Mouse (Mus musculus) liver, postnatal 0 days (tissue): ENCODE data around the gene Ccl5. TPM values are rescaled to one million over a fixed set of nuclear protein-coding genes. Genes with fewer than 3 reads are reported as not detected.
"Not testable (repeated sequence)": the region's sequence is repeated elsewhere in the genome, so short reads cannot be mapped to it uniquely, and the experiment has no call there.

Experiments
- ATAC-seq: fragments of 200-750 bp; cut with Nextera tagmentation; 2 replicates; pipeline ENCODE4 v1.8.0; 2017; ENCODE audit warnings: mild to moderate bottlenecking, moderate library complexity
- DNase-seq: peaks from one replicate; pipeline ENCODE4 v3.0.0-alpha.2; 2016
- H3K27ac ChIP-seq: fragments of 300-500 bp; sonication (generic); 2 replicates; pipeline ENCODE4 v1.5.1; 2014; ENCODE audit warnings: antibody characterized with exemption, moderate library complexity, mild to moderate bottlenecking, low read depth
- H3K27me3 ChIP-seq: fragments of 300-500 bp; sonication (generic); 2 replicates; pipeline ENCODE4 v1.6.1; 2014; ENCODE audit warnings: low read length, control low read depth, mixed read lengths; ENCODE audit not compliant: insufficient read depth
- H3K36me3 ChIP-seq: fragments of 300-500 bp; sonication (generic); replicated peaks from 2 replicates; pipeline ENCODE4 v1.6.1; 2014; ENCODE audit warnings: mild to moderate bottlenecking, control low read depth, low read length, moderate library complexity, mixed read lengths; ENCODE audit not compliant: insufficient read depth
- H3K4me1 ChIP-seq: fragments of 300-500 bp; sonication (generic); 2 replicates; pipeline ENCODE4 v1.6.1; 2014; ENCODE audit warnings: antibody characterized with exemption, mild to moderate bottlenecking, control low read depth; ENCODE audit not compliant: insufficient read depth
- H3K4me2 ChIP-seq: fragments of 300-500 bp; sonication (generic); 2 replicates; pipeline ENCODE4 v1.6.1; 2014; ENCODE audit warnings: low read depth, mild to moderate bottlenecking, low read length, moderate library complexity, mixed read lengths
- H3K4me3 ChIP-seq: fragments of 300-500 bp; sonication (generic); 2 replicates; pipeline ENCODE4 v1.5.1; 2014; ENCODE audit warnings: low read depth, low read length
- H3K9ac ChIP-seq: fragments of 300-500 bp; sonication (generic); replicated peaks from 2 replicates; pipeline ENCODE4 v1.6.1; 2014; ENCODE audit warnings: mild to moderate bottlenecking, moderate library complexity
- H3K9me3 ChIP-seq: fragments of 300-500 bp; sonication (generic); 2 replicates; pipeline ENCODE4 v1.6.1; 2016; ENCODE audit warnings: mild to moderate bottlenecking, control low read depth, low read length, mixed read lengths
- CTCF ChIP-seq: sonication (generic); IDR thresholded peaks from 2 replicates; pipeline ENCODE4 v1.5.1; 2016; ENCODE audit warnings: antibody characterized with exemption, low read depth
- EP300 ChIP-seq: IDR thresholded peaks from 2 replicates; pipeline ENCODE4 v1.6.1; 2016; ENCODE audit warnings: antibody characterized with exemption, low read depth, mild to moderate bottlenecking
- WGBS: fragments of 180-500 bp; shearing (Covaris S2); extraction: QIAGEN DNeasy Blood & Tissue Kit; methylation state at CpG from one replicate; pipeline ENCODE4 v1.1.7; 2014; ENCODE audit not compliant: insufficient replicate concordance; 5-methylcytosine and 5-hydroxymethylcytosine counted together
- polyA plus RNA-seq: library from polyadenylated mRNA; unstranded; fragments of >200 nt; fragmentation: Nextera tagmentation; extraction: Ambion mirVana; gene quantifications from 2 replicates; pipeline ENCODE4 v1.2.1, GENCODE M21; 2015

Ccl5 gene
- polyA plus RNA-seq, 1 experiment from 2014 or later, result 12.7 TPM

DNA sequence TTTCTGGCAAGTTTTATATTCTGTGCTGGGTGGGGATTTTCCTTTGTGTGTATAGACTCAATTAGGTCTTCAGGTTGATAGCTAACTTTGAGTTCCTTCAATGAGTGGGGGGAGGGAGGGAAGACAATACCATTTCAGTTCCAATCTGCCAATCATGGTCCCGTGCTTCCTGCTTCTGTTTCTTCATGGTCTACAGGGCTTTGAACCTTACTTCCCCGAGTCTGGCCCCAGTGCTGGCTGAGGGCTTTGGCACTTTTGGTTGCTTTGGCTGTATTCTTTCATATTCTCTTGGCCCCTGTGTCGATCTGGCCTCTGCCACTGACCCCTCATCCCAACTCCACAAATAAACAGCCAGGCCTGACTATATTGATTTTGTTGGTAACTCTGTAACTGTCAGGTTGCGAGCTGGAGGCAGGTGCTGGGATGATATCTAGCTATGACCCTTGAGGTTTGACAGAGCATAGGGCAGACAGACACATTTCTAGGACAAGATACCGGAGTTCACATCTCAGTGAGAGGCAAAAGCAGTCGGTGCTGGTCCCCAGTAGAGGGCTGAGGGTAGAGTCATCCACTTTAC, 32.1 kb upstream of the Ccl5 start:
- WGBS, result 41% methylated on average over 6 of the region's 6 CpGs
- peak; percentile 39 for DNase-seq
- Histone ChIP-seq H3K36me3 (no peaks in the 10 kb centered on the region), H3K27ac (peak overlapping the region; percentile 76), H3K9me3 (no peaks in the 10 kb centered on the region), H3K4me2 (no peak overlapping the region), H3K27me3 (no peaks in the 10 kb centered on the region), H3K4me3 (no peak overlapping the region), H3K9ac (no peak overlapping the region), H3K4me1 (peaks cover 13% of the 10 kb centered on the region)
- ATAC-seq, result peak; percentile 92
- TF ChIP-seq EP300, result no peak
- TF ChIP-seq CTCF, result no peak

DNA sequence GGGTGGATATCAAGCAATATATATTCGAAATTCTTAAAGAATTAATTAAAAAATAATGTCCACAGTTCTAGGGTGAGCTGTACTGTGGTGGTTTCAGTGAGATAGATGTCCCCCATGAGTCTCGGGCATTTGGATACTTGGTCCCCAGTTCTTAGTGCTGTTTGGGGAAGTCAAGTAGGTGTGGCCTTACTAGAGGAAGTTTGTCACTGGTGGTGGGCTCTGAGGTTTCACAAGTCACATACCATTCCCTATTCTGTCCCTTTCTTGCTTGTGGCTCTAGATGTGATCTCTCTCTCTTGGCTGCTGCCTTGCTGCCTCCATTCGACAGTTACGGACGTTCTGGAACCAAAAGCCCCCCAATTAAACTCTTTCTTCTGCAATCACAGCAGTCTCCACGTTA, 30.1 kb upstream of the Ccl5 start:
- no peaks in the 10 kb centered on the region for H3K9me3 ChIP-seq
- ATAC-seq, result no peak

DNA sequence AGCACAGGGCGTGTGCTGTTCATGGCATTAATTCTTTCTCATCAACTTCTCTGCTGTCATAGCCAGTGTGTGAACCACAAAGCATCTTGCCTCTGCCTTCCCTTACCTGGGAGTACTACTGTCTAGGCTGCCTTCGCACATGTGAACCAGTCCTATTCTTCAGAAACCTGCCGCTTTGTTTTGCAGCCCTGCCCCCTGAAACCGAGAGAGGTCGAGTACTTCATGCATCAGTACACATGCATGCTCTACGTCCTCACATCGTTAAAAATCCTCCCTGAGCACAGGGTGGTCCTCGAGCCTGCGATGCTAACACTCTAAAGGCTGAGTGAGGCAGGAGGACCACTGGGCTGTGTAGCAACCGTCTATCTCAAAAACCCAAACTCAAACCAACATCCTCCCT, 26.8 kb upstream of the Ccl5 start:
- H3K9me3 ChIP-seq, result no peaks in the 10 kb centered on the region
- no peak overlapping the region for H3K4me3 ChIP-seq
- H3K4me1 ChIP-seq, result peaks cover 2% of the 10 kb centered on the region; the same call in 1 of the 2 replicates
- H3K27me3 ChIP-seq, result no peaks in the 10 kb centered on the region
- no peak for DNase-seq
- H3K4me2 ChIP-seq, result no peak overlapping the region
- H3K27ac ChIP-seq, result no peak overlapping the region
- H3K9ac ChIP-seq, result no peak overlapping the region
- TF ChIP-seq EP300, result no peak
- no peak for ATAC-seq
- WGBS, result 71% methylated on average over 10 of the region's 10 CpGs
- no peaks in the 10 kb centered on the region for H3K36me3 ChIP-seq

More for the DNA sequence above, 30.1 kb upstream of the Ccl5 start:
- H3K27ac ChIP-seq, result no peak overlapping the region
- no peaks in the 10 kb centered on the region for H3K36me3 ChIP-seq
- H3K4me3 ChIP-seq, result no peak overlapping the region
- no peak overlapping the region for H3K4me2 ChIP-seq
- TF ChIP-seq CTCF (no peak), EP300 (no peak)
- no peak overlapping the region for H3K9ac ChIP-seq
- DNase-seq, result no peak
- H3K4me1 ChIP-seq, result peaks cover 13% of the 10 kb centered on the region
- 45% methylated on average over 6 of the region's 6 CpGs for WGBS
- no peaks in the 10 kb centered on the region for H3K27me3 ChIP-seq

DNA sequence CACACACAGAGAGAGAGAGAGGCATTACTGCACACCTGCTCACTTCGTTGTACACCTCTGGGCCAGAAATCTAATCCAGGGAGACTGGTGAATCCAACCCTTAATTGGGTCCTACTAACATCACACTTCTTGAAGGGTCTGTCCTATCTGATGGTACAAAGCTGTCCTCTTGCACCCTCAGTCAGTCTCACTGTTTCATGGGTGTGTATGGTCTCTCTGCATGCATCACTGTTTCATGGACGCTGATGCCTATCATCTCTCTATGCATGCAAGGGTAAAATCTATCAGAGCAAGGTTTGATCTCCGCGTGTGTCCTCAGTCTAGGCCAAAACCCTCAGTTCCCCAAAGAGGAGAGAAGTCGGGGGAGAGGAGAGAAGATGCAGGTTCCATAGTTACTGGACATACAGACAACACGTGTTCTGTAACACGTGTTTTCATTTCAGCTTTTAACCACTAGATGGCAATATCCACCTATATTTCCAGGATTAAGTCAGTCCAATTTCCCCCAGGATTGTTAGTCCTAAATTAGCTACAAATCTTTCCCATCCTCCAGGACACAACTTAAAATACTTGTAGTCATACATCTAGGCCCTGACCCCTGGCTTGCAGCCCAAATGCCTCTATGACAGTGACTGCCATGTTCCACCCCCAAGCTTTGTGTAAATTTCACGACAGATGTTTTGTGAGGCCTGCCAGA, 25.9 kb upstream of the Ccl5 start:
- no peaks in the 10 kb centered on the region for H3K36me3 ChIP-seq
- no peak overlapping the region for H3K4me3 ChIP-seq
- H3K4me2 ChIP-seq, result no peak overlapping the region
- TF ChIP-seq EP300 (no peak), CTCF (peak; percentile 83)
- H3K4me1 ChIP-seq, result no peaks in the 10 kb centered on the region
- no peaks in the 10 kb centered on the region for H3K9me3 ChIP-seq
- H3K27me3 ChIP-seq, result no peaks in the 10 kb centered on the region
- H3K27ac ChIP-seq, result no peak overlapping the region
- no peak overlapping the region for H3K9ac ChIP-seq
- ATAC-seq, result 0 out of 2 replicates have a peak, but pooled peaks have one; percentile 33
- WGBS, result 24% methylated on average over 8 of the region's 8 CpGs
- no peak for DNase-seq

DNA sequence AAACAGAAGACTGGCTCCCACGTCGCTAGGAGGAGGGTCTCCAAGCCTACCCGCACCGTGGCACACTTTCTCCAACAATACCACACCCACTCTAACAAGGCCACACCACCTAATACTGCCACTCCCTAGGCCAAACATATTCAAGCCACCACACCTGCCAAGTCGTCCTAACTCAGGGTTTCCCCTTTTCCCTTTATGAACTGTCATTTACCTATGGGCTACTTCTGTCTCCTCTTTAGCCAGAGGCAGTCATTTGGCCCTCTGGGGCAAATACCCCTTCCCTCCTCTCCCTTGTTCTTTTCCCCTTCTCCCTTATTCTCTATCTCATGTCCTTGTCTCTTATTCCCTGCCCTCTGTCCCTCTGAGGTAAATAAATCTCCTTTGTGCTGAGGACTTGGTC, 21.4 kb upstream of the Ccl5 start:
- H3K27ac ChIP-seq, result no peak overlapping the region
- no peaks in the 10 kb centered on the region for H3K27me3 ChIP-seq
- H3K36me3 ChIP-seq, result no peaks in the 10 kb centered on the region
- WGBS, result 85% methylated on average over 5 of the region's 5 CpGs
- TF ChIP-seq EP300 (no peak), CTCF (no peak)
- DNase-seq (no peak), ATAC-seq (no peak)
- H3K9ac ChIP-seq, result no peak overlapping the region
- H3K4me2 ChIP-seq, result no peak overlapping the region
- no peak overlapping the region for H3K4me3 ChIP-seq
- H3K9me3 ChIP-seq, result no peaks in the 10 kb centered on the region
- peaks cover 3% of the 10 kb centered on the region; the same call in 1 of the 2 replicates for H3K4me1 ChIP-seq

DNA sequence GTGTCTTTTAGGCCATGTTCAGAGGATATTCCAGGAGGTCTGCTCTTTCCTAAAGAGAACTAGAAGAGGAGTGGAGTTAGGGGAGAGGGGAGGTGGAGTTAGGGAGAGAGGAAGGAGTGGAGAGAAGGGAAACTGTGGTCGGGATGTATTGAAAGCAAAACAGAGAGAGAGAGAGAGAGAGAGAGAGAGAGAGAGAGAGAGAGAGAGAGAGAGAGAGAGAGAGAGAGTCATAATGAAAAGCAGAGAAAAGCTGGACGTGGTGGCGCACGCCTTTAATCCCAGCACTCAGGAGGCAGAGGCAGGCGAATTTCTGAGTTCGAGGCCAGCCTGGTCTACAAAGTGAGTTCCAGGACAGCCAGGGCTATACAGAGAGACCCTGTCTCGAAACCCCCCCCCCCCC, 20.7 kb upstream of the Ccl5 start:
- H3K27me3 ChIP-seq, H3K4me2 ChIP-seq, ATAC-seq, H3K9ac ChIP-seq, H3K9me3 ChIP-seq, H3K4me1 ChIP-seq, H3K4me3 ChIP-seq, H3K36me3 ChIP-seq, H3K27ac ChIP-seq, DNase-seq: not testable (repeated sequence)
- 75% methylated on average over 7 of the region's 7 CpGs for WGBS
